Mouse (Mus musculus) lung, postnatal 0 days (tissue): ENCODE results near the gene Arhgef10l. TPM values are rescaled to one million over a fixed set of nuclear protein-coding genes. Genes with fewer than 3 reads are reported as not detected.
"Not testable (repeated sequence)": the region's sequence is repeated elsewhere in the genome, so short reads cannot be mapped to it uniquely, and the experiment has no call there.

ENCODE experiments used
- ATAC-seq: fragments of 200-750 bp; cut with Nextera tagmentation; 2 replicates; pipeline ENCODE4 v1.8.0; 2017; ENCODE audit warnings: moderate library complexity
- DNase-seq: peaks from one replicate; pipeline ENCODE4 v3.0.0-alpha.2; 2016; ENCODE audit warnings: low spot score
- H3K27ac ChIP-seq: fragments of 300-500 bp; sonication (generic); 2 replicates; pipeline ENCODE4 v1.5.1; 2014; ENCODE audit warnings: antibody characterized with exemption, mild to moderate bottlenecking, low read length, mixed read lengths
- H3K27me3 ChIP-seq: fragments of 300-500 bp; sonication (generic); replicated peaks from 2 replicates; pipeline ENCODE4 v1.6.1; 2014; ENCODE audit warnings: low read length, mixed read lengths; ENCODE audit not compliant: insufficient read depth
- H3K36me3 ChIP-seq: fragments of 300-500 bp; sonication (generic); 2 replicates; pipeline ENCODE4 v1.6.1; 2014; ENCODE audit warnings: low read length, mixed read lengths; ENCODE audit not compliant: insufficient read depth
- H3K4me1 ChIP-seq: fragments of 300-500 bp; sonication (generic); 2 replicates; pipeline ENCODE4 v1.6.1; 2014; ENCODE audit warnings: antibody characterized with exemption, low read depth, low read length, mixed read lengths; ENCODE audit not compliant: insufficient read depth
- H3K4me2 ChIP-seq: fragments of 300-500 bp; sonication (generic); replicated peaks from 2 replicates; pipeline ENCODE4 v1.6.1; 2014; ENCODE audit warnings: low read depth, mild to moderate bottlenecking, low read length, moderate library complexity, mixed read lengths
- H3K4me3 ChIP-seq: fragments of 300-500 bp; sonication (generic); 2 replicates; pipeline ENCODE4 v1.5.1; 2014; ENCODE audit warnings: low read depth, low read length
- H3K9ac ChIP-seq: fragments of 300-500 bp; sonication (generic); replicated peaks from 2 replicates; pipeline ENCODE4 v1.6.1; 2014; ENCODE audit warnings: low read depth, mild to moderate bottlenecking
- H3K9me3 ChIP-seq: fragments of 300-500 bp; sonication (generic); 2 replicates; pipeline ENCODE4 v1.6.1; 2016; ENCODE audit warnings: low read length, mixed read lengths
- CTCF ChIP-seq: IDR thresholded peaks from 2 replicates; pipeline ENCODE4 v1.5.1; 2016; ENCODE audit warnings: antibody characterized with exemption, mild to moderate bottlenecking
- EP300 ChIP-seq: IDR thresholded peaks from 2 replicates; pipeline ENCODE4 v1.6.1; 2016; ENCODE audit warnings: antibody characterized with exemption, mild to moderate bottlenecking, control low read depth
- WGBS: fragments of 180-500 bp; shearing (Covaris S2); extraction: QIAGEN DNeasy Blood & Tissue Kit; methylation state at CpG from one replicate; pipeline ENCODE4 v1.1.7; 2014; 5-methylcytosine and 5-hydroxymethylcytosine counted together
- polyA plus RNA-seq: library from polyadenylated mRNA; unstranded; fragments of >200 nt; fragmentation: Nextera tagmentation; extraction: Ambion mirVana; gene quantifications from 2 replicates; pipeline ENCODE4 v1.2.1, GENCODE M21; 2015

Gene Arhgef10l
- polyA plus RNA-seq, 1 experiment from 2014 or later: 9.3 TPM

DNA sequence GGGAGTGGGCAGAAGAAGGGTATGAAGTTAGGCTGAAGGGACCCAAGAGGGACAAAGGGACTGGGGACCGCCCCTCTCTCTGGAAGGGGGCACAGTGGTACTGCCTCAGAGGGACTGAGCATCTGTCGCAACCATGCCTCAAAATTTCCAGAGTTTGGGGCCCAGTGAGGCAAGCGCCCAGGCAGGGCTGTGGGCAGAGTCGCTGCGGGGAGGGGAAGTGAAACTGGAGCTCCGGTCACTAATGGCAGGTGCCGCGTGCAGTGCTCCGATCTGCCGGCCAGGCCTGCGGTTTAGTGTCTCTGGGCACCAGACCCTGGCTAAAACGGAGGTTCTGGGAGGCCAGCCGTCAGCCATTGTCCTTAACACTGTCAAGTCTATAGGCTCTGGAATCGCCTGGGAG is 99.0 kb downstream of the Arhgef10l start:
- Histone ChIP-seq H3K4me3 (no peak overlapping the region), H3K27me3 (no peaks in the 10 kb centered on the region), H3K9ac (no peak overlapping the region), H3K36me3 (peaks cover 20% of the 10 kb centered on the region; the same call in 1 of the 2 replicates), H3K4me2 (no peak overlapping the region), H3K9me3 (no peaks in the 10 kb centered on the region), H3K4me1 (no peaks in the 10 kb centered on the region), H3K27ac (no peak overlapping the region)
- 89% methylated on average over 14 of the region's 14 CpGs for WGBS
- TF ChIP-seq CTCF (no peak), EP300 (no peak)
- ATAC-seq: peak; percentile 18; the same call in 1 of the 2 replicates
- DNase-seq: peak; percentile 62

DNA sequence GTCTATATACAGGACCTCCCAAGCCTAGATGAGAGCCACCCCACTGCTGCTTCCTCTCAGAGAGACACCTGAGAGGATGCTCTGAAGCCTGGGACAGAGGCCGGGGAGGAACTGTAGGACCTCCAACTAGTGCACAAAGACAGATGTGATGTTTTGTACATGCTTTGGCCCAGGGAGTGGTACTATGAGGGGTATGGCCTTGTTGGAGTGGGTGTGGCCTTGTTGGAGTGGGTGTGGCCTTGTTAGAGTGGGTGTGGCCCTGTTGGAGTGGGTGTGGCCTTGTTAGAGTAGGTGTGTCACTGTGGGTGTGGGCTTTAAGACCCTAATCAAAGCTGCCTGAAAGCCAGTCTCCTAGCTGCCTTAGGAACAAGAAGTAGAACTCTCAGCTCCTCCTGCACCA is 101.4 kb downstream of the Arhgef10l start:
- H3K27ac ChIP-seq, H3K4me1 ChIP-seq, H3K9me3 ChIP-seq, ATAC-seq, H3K27me3 ChIP-seq, H3K4me2 ChIP-seq, H3K4me3 ChIP-seq, H3K9ac ChIP-seq, DNase-seq: not testable (repeated sequence)
- WGBS: 91% methylated on average over 1 of the region's 1 CpGs
- H3K36me3 ChIP-seq: peaks cover 20% of the 10 kb centered on the region; the same call in 1 of the 2 replicates

DNA sequence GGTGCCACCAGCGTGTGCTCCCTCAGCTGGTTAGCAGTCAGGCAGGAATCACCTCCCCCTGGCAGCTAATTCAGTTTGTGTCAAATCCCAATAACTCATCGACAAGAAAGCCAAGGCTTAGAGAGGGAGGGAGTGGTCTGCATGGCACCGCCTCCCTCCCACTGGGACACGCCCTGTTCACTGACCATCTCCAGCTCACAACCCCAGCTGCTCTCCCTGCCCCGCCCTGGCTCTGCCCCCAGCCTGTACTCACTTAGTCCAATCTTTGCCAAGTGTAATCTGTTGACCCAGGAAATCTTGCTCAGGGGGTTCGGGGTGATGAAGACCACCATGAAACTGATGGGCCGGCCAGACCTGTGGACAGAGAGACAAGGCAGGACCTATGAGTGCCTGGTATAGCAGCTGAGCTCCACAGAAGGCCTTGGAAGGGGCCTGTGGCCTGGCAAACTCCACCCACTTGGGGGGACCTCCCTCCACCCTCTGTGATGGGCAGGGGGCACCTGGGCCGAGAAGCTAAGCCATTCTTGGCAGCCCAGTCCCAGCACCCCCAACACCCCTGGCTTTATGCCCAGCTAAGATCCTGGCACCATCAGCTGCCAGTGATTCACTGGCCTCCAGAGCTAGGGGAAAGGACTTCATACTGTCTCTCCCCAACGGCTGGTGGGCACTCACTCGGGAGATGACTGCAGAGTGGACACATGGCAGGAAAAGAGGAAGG is 103.2 kb downstream of the Arhgef10l start:
- TF ChIP-seq CTCF: no peak
- TF ChIP-seq EP300: no peak
- ATAC-seq (peak; percentile 48), DNase-seq (peak; percentile 28)
- H3K36me3 ChIP-seq: peaks cover 12% of the 10 kb centered on the region; the same call in 1 of the 2 replicates
- H3K4me1 ChIP-seq: no peaks in the 10 kb centered on the region
- H3K27ac ChIP-seq: no peak overlapping the region
- no peaks in the 10 kb centered on the region for H3K27me3 ChIP-seq
- H3K9ac ChIP-seq: no peak overlapping the region
- H3K4me2 ChIP-seq: no peak overlapping the region
- H3K4me3 ChIP-seq: no peak overlapping the region
- no peaks in the 10 kb centered on the region for H3K9me3 ChIP-seq
- WGBS: 74% methylated on average over 10 of the region's 10 CpGs

DNA sequence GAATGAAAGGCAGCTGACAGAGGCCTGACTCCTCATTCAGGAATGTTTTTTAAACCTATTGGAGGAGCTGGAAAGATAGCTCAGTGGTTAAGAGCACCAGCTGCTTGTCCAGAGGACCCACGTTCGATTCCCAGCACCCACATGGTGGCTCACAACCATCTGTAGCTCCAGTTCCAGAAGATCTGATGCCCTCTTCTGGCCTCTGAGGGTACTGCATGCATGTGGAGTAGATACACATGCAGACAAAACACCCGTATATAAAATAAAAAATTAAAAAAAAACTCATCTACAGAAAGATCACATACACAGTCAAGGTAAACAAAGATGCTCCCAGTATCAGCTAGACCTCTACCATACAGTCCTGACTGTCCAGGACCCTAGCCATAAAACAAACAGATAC is 104.1 kb downstream of the Arhgef10l start:
- TF ChIP-seq EP300 (no peak), CTCF (0 out of 2 replicates have a peak, but pooled peaks have one; percentile 14)
- H3K27ac ChIP-seq: no peak overlapping the region
- H3K4me1 ChIP-seq: no peaks in the 10 kb centered on the region
- no peak overlapping the region for H3K4me3 ChIP-seq
- ATAC-seq (no peak), DNase-seq (no peak)
- 93% methylated on average over 3 of the region's 3 CpGs for WGBS
- no peaks in the 10 kb centered on the region for H3K9me3 ChIP-seq
- no peaks in the 10 kb centered on the region for H3K27me3 ChIP-seq
- no peak overlapping the region for H3K9ac ChIP-seq
- no peak overlapping the region for H3K4me2 ChIP-seq
- H3K36me3 ChIP-seq: peaks cover 12% of the 10 kb centered on the region; the same call in 1 of the 2 replicates

DNA sequence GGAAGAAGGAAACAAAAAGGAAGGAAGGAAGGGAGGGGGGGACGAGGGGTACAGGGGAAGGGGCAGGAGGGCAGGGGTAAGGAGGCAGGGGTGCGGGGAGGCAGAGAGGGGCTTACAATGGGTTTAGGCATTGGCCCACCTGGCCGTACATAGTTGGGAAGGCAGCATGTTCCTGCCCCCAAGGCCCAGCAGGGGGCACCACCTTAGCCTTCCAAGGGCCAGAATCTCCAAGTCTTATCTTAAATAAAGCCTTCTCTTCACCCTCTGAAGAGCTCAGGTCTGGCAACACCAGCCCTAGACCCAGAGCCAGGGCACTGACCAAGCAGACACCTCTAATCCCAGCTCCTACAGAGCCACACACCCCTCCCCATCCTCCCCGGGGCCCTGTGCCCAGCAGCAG is 106.0 kb downstream of the Arhgef10l start:
- Histone ChIP-seq H3K4me1 (no peaks in the 10 kb centered on the region), H3K27ac (no peak overlapping the region), H3K9ac (no peak overlapping the region), H3K27me3 (no peaks in the 10 kb centered on the region), H3K4me2 (no peak overlapping the region), H3K9me3 (no peaks in the 10 kb centered on the region), H3K36me3 (peaks cover 8% of the 10 kb centered on the region; the same call in 1 of the 2 replicates), H3K4me3 (no peak overlapping the region)
- ATAC-seq (no peak), DNase-seq (no peak)
- WGBS: 90% methylated on average over 2 of the region's 4 CpGs
- TF ChIP-seq CTCF: peak; percentile 41
- TF ChIP-seq EP300: no peak

DNA sequence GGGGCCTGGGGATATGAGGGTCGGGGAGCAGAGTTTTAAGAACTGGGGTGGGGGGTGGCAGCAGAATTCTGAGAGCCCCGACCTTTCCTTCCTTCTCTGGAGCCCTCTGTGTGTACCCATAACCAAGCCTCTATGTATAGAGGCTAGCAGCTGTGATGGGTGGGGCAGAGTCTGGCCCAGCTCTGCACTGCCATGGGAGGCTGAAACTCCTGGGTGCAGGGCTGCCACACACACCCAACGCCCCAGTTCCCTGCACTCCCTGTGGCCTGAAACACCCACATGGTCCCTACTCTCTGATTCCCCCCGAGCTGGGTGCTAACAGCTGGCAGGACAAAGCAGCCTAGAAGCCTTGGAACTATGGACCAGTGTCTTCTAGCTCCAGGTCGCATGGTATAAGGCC is 107.6 kb downstream of the Arhgef10l start:
- no peak for ATAC-seq
- Histone ChIP-seq H3K27me3 (no peaks in the 10 kb centered on the region), H3K36me3 (peaks cover 8% of the 10 kb centered on the region; the same call in 1 of the 2 replicates), H3K4me2 (no peak overlapping the region), H3K9ac (no peak overlapping the region), H3K4me1 (no peaks in the 10 kb centered on the region), H3K4me3 (no peak overlapping the region), H3K27ac (no peak overlapping the region), H3K9me3 (no peaks in the 10 kb centered on the region)
- 77% methylated on average over 5 of the region's 5 CpGs for WGBS
- TF ChIP-seq EP300 (no peak), CTCF (no peak)
- DNase-seq: no peak
